In the genomic region with DNA sequence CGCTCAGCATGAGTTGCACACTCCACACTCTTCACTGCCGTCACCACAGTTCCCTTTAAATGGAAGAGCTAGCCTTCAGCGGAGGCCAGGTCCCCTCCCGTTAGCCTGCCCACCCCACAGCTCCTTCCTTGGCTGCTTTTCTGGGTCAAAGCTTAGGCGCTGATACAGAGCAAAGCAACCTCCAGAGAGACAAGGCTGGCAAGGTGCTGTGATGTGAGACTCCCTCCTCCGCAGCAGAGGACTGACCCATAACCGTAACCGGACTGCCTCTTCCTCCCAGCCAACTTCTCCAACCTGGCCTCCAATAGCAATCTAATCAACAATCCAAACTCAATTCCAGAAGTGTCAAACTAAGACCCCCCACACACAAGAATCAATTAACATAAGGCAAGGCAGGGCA, we compare ENCODE assay signal across 24 mouse cellular contexts.
DNase-seq lines count a peak whose midpoint lies in the region; ATAC-seq and TF ChIP-seq lines count a peak whose summit lies in the region.
"Had no signal": no experiment of that assay in that cellular context is flagged by ENCODE, and none has a peak within 500 bp of the region (broad histone marks: within the 10 kb centered on the region; RNA-seq: fewer than 3 reads in every experiment).

No protein-coding gene starts in this region.

- H3K36me3 ChIP-seq in liver, postnatal 0 days (replicated peaks; ENCODE audit: insufficient read depth, low read length), result no peaks in the 10 kb centered on the region
- H3K36me3 ChIP-seq in liver, embryonic 11.5 days (ENCODE audit: control insufficient read depth, insufficient read depth, low read length), result no peaks in the 10 kb centered on the region
- no peaks in the 10 kb centered on the region for H3K36me3 ChIP-seq in kidney, postnatal 0 days (ENCODE audit: insufficient read depth, low read length)
- H3K36me3 ChIP-seq: embryonic facial prominence, embryonic 13.5 days; forebrain, embryonic 15.5 days; heart, embryonic 12.5 days; hindbrain, embryonic 15.5 days; liver, embryonic 13.5 days had no signal

- no peaks in the 10 kb centered on the region for H3K27me3 ChIP-seq in liver, postnatal 0 days (ENCODE audit: insufficient read depth, low read length)
- H3K27me3 ChIP-seq in liver, embryonic 11.5 days (replicated peaks; ENCODE audit: control insufficient read depth, insufficient read depth, low read length), result no peaks in the 10 kb centered on the region
- no peaks in the 10 kb centered on the region for H3K27me3 ChIP-seq in kidney, postnatal 0 days (ENCODE audit: insufficient read depth, low read length)
- H3K27me3 ChIP-seq: forebrain, embryonic 15.5 days; heart, embryonic 12.5 days; hindbrain, embryonic 15.5 days had no signal

- H3K4me1 ChIP-seq in liver, postnatal 0 days (ENCODE audit: insufficient read depth), result peaks cover 14% of the 10 kb centered on the region
- H3K4me1 ChIP-seq in liver, embryonic 11.5 days (replicated peaks; ENCODE audit: control insufficient read depth, insufficient read depth, low read length), result peaks cover 8% of the 10 kb centered on the region
- H3K4me1 ChIP-seq in kidney, postnatal 0 days (replicated peaks; ENCODE audit: insufficient read depth, low read length), result peaks cover 13% of the 10 kb centered on the region; the same call in 1 of the 2 replicates
- H3K4me1 ChIP-seq: heart, embryonic 12.5 days had no signal

- H3K27ac ChIP-seq in liver, postnatal 0 days (ENCODE audit: low read depth), result peak overlapping the region; percentile 53
- no peak overlapping the region for H3K27ac ChIP-seq in liver, embryonic 11.5 days (ENCODE audit: low read depth, low read length)
- peak overlapping the region; percentile 75 for H3K27ac ChIP-seq in kidney, postnatal 0 days
- H3K27ac ChIP-seq: heart, adult 2 months; hindbrain, embryonic 15.5 days had no signal

- H3K9ac ChIP-seq in liver, postnatal 0 days (replicated peaks), result no peak overlapping the region
- H3K9ac ChIP-seq in liver, embryonic 11.5 days (ENCODE audit: low read depth, low read length), result no peak overlapping the region
- H3K9ac ChIP-seq in kidney, postnatal 0 days (ENCODE audit: low read depth, low read length), result no peak overlapping the region
- H3K9ac ChIP-seq: embryonic facial prominence, embryonic 13.5 days; forebrain, embryonic 15.5 days; heart, embryonic 12.5 days; hindbrain, embryonic 15.5 days; liver, embryonic 13.5 days; lung, embryonic 14.5 days had no signal

- DNase-seq in kidney, adult 11 months, result peak; percentile 34
- no peak for DNase-seq in kidney, postnatal 14 days
- DNase-seq in liver, postnatal 0 days, result no peak
- DNase-seq in liver, embryonic 11.5 days (ENCODE audit: low spot score), result no peak
- peak; percentile 69 for DNase-seq in kidney, postnatal 0 days (ENCODE audit: low spot score)
- DNase-seq in cerebellum, adult 9-10 months, result no peak
- DNase-seq in cerebellum, postnatal 25 days, result no peak
- DNase-seq: B cell, adult 2 months; cerebellum, adult 8-10 months; heart, adult 2 months; heart, postnatal 4 days; layer of hippocampus, postnatal 36 days; liver, embryonic 13.5 days; lung, embryonic 14.5 days; lung, postnatal 14 days; midbrain, embryonic 14.5 days; retina, postnatal 1 day; right cerebral cortex, postnatal 14 days; thymus, postnatal 4 days had no signal

- no peaks in the 10 kb centered on the region for H3K9me3 ChIP-seq in liver, postnatal 0 days (ENCODE audit: low read length)
- H3K9me3 ChIP-seq in liver, embryonic 11.5 days (ENCODE audit: control insufficient read depth, low read length), result no peaks in the 10 kb centered on the region
- H3K9me3 ChIP-seq in kidney, postnatal 0 days (replicated peaks; ENCODE audit: low read length), result no peaks in the 10 kb centered on the region
- H3K9me3 ChIP-seq: embryonic facial prominence, embryonic 13.5 days; forebrain, embryonic 15.5 days; heart, embryonic 12.5 days; hindbrain, embryonic 15.5 days; liver, embryonic 13.5 days had no signal

- H3K4me3 ChIP-seq in liver, postnatal 0 days (ENCODE audit: low read depth, low read length), result no peak overlapping the region
- no peak overlapping the region for H3K4me3 ChIP-seq in liver, embryonic 11.5 days (ENCODE audit: low read depth, low read length)
- H3K4me3 ChIP-seq in kidney, postnatal 0 days (replicated peaks; ENCODE audit: low read depth, low read length), result no peak overlapping the region
- H3K4me3 ChIP-seq: embryonic facial prominence, embryonic 13.5 days; forebrain, embryonic 15.5 days; heart, adult 2 months; heart, embryonic 12.5 days; hindbrain, embryonic 15.5 days; liver, embryonic 13.5 days had no signal

- TF ChIP-seq CTCF in liver, postnatal 0 days (IDR thresholded peaks at IDR 0.05; ENCODE audit: low read depth), result no peak
- no peak for TF ChIP-seq CTCF in kidney, postnatal 0 days (IDR thresholded peaks at IDR 0.05; ENCODE audit: low read depth)

- no peak for ATAC-seq in liver, postnatal 0 days
- ATAC-seq in liver, embryonic 11.5 days (replicated peaks; ENCODE audit: low FRiP score), result no peak
- peak; percentile 52 for ATAC-seq in kidney, postnatal 0 days (replicated peaks; ENCODE audit: low FRiP score, low read depth)
- ATAC-seq: inflammation-experienced regulatory T-cells, adult 6 months had no signal

- H3K4me2 ChIP-seq in liver, postnatal 0 days (ENCODE audit: low read depth, low read length), result no peak overlapping the region
- no peak overlapping the region for H3K4me2 ChIP-seq in liver, embryonic 11.5 days
- H3K4me2 ChIP-seq in kidney, postnatal 0 days (ENCODE audit: low read length), result no peak overlapping the region
- H3K4me2 ChIP-seq: embryonic facial prominence, embryonic 13.5 days; forebrain, embryonic 15.5 days; heart, embryonic 12.5 days; hindbrain, embryonic 15.5 days; liver, embryonic 13.5 days; lung, embryonic 14.5 days had no signal

- TF ChIP-seq EP300 in liver, postnatal 0 days (IDR thresholded peaks at IDR 0.05; ENCODE audit: low read depth), result no peak

- 89% methylated on average over 8 of the region's 8 CpGs for WGBS in liver, postnatal 0 days (ENCODE audit: insufficient replicate concordance)
- 91% methylated on average over 8 of the region's 8 CpGs for WGBS in liver, embryonic 11.5 days
- 50% methylated on average over 8 of the region's 8 CpGs for WGBS in kidney, postnatal 0 days

Comparison
In these comparisons a context has a peak if more than half of its experiments do, and no peak if none do; other contexts are left out.
1. DNase-seq: peak in kidney, adult 11 months (single experiment) and kidney, postnatal 0 days (single experiment); none in kidney, postnatal 14 days (single experiment), liver, postnatal 0 days (single experiment), liver, embryonic 11.5 days (single experiment), cerebellum, adult 9-10 months (single experiment) and cerebellum, postnatal 25 days (0 of 2).